Comparison of ENCODE assay signal across 14 mouse cellular contexts in genomic region chr6:144584074-144584840, GRCm38 (mm10).
"Had no signal": no experiment of that assay in that cellular context is flagged by ENCODE, and none has a peak within 500 bp of the region (broad histone marks: within the 10 kb centered on the region; RNA-seq: fewer than 3 reads in every experiment).

No protein-coding gene starts in this region.

- H3K4me2 ChIP-seq: limb, embryonic 12.5 days; midbrain, embryonic 11.5 days; midbrain, embryonic 15.5 days; neural tube, embryonic 12.5 days had no signal

- DNase-seq: kidney, adult 2 months; kidney, postnatal 25 days; liver; lung, adult 18-20 months; lung, postnatal 4 days; thymus, postnatal 4 days had no signal

- H3K9ac ChIP-seq: limb, embryonic 12.5 days; liver, embryonic 14.5 days; midbrain, embryonic 15.5 days; neural tube, embryonic 12.5 days had no signal

- H3K4me3 ChIP-seq: layer of hippocampus, adult 2 months; limb, embryonic 12.5 days; midbrain, embryonic 15.5 days; neural tube, embryonic 12.5 days had no signal

- H3K9me3 ChIP-seq: limb, embryonic 12.5 days; midbrain, embryonic 15.5 days; neural tube, embryonic 12.5 days had no signal

- H3K27me3 ChIP-seq: limb, embryonic 12.5 days; midbrain, embryonic 15.5 days; neural tube, embryonic 12.5 days had no signal

- H3K36me3 ChIP-seq: limb, embryonic 12.5 days; midbrain, embryonic 15.5 days; neural tube, embryonic 12.5 days had no signal

- ATAC-seq: inflammation-experienced regulatory T-cells, adult 6 months; lung, postnatal 0 days; midbrain, embryonic 15.5 days had no signal

- H3K27ac ChIP-seq: layer of hippocampus, adult 2 months; limb, embryonic 12.5 days; liver, embryonic 14.5 days; midbrain, embryonic 15.5 days; neural tube, embryonic 12.5 days had no signal

- H3K4me1 ChIP-seq: midbrain, embryonic 15.5 days; neural tube, embryonic 12.5 days had no signal
